Mouse (Mus musculus) forebrain, embryonic 11.5 days (tissue): ENCODE measurements around the gene Cdipt. TPM values are rescaled to one million over a fixed set of nuclear protein-coding genes. Genes with fewer than 3 reads are reported as not detected.
A peak's percentile ranks its signal among the peaks of the same experiment; 100 is the strongest.

Experiments used
- ATAC-seq: fragments of 200-750 bp; cut with Nextera tagmentation; replicated peaks from 2 replicates; pipeline ENCODE4 v1.8.0; 2017; ENCODE audit warnings: moderate TSS enrichment; ENCODE audit not compliant: low FRiP score
- DNase-seq: peaks from one replicate; pipeline ENCODE4 v3.0.0-alpha.2; 2017; ENCODE audit warnings: low spot score
- H3K27ac ChIP-seq: fragments of 300-500 bp; sonication (generic); 2 replicates; pipeline ENCODE4 v1.5.1; 2014; ENCODE audit warnings: low read depth, low read length
- H3K27me3 ChIP-seq: fragments of 300-500 bp; sonication (generic); 2 replicates; pipeline ENCODE4 v1.6.1; 2014; ENCODE audit warnings: mild to moderate bottlenecking, low read length, mixed read lengths; ENCODE audit not compliant: control insufficient read depth, insufficient read depth
- H3K36me3 ChIP-seq: fragments of 300-500 bp; sonication (generic); 2 replicates; pipeline ENCODE4 v1.6.1; 2014; ENCODE audit warnings: mild to moderate bottlenecking, low read length, moderate library complexity, mixed read lengths; ENCODE audit not compliant: control insufficient read depth, insufficient read depth
- H3K4me1 ChIP-seq: fragments of 300-500 bp; sonication (generic); replicated peaks from 2 replicates; pipeline ENCODE4 v1.6.1; 2014; ENCODE audit warnings: low read length, mixed read lengths; ENCODE audit not compliant: control insufficient read depth, insufficient read depth
- H3K4me2 ChIP-seq: fragments of 300-500 bp; sonication (generic); 2 replicates; pipeline ENCODE4 v1.6.1; 2014; ENCODE audit warnings: low read depth, mild to moderate bottlenecking, low read length, moderate library complexity, mixed read lengths; ENCODE audit not compliant: severe bottlenecking
- H3K4me3 ChIP-seq: fragments of 300-500 bp; sonication (generic); 2 replicates; pipeline ENCODE4 v1.5.1; 2014; ENCODE audit warnings: low read depth, low read length
- H3K9ac ChIP-seq: fragments of 300-500 bp; sonication (generic); 2 replicates; pipeline ENCODE4 v1.6.1; 2014; ENCODE audit warnings: low read length
- H3K9me3 ChIP-seq: fragments of 300-500 bp; sonication (generic); 2 replicates; pipeline ENCODE4 v1.6.1; 2016; ENCODE audit warnings: low read length, mixed read lengths; ENCODE audit not compliant: control insufficient read depth
- WGBS: fragments of 180-500 bp; shearing (Covaris S2); extraction: QIAGEN DNeasy Blood & Tissue Kit; methylation state at CpG from one replicate; pipeline ENCODE4 v1.1.7; 2014; 5-methylcytosine and 5-hydroxymethylcytosine counted together
- polyA plus RNA-seq: library from polyadenylated mRNA; unstranded; fragments of >200 nt; fragmentation: Nextera tagmentation; extraction: Ambion mirVana; gene quantifications from 2 replicates; pipeline ENCODE4 v1.2.1, GENCODE M21; 2014

The Cdipt gene
- polyA plus RNA-seq, 1 experiment from 2014 or later: 68.0 TPM

DNA sequence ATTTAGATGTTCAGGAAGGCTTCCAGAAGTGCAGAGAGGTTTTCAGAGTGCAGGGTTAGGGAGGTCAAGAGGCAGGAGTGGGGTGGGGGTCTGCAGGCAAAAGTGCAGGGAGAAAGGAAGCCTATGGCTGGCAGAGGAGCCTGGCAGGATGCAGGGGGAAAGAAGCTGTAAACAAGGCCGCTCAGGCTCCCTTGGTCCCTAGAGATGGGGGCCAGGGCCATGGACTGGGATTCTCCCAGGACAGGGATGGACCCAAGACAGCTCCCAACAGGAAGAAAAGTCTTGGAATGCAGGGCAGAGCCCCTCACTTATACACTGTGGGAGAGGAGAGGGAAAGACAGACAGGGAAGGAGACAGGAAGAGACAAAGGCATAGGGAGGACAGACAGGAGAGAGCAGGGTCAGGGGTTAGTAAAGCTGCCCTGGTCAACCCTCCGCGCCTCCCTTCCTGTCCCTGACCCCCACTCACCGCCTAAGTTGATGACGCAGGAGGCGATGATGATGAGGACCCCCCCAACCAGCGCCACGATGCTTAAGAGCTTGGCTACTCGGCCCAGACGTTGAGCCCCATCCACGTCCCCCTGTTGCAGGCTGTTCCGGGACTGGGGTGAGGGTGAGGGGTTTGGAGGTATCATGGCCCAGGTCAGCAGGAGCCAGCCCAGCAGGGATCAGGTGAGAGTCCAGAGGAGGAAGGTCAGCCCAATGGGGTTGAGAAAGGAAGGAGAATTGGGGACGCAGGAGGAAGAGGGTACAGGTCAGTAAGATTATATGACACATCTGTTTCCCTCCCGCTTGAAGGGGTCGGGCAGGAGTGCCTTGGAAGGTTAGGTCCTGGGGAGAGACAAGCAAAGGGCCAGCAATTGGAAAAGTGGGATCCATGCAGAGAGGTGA lies 42.9 kb downstream of the Cdipt start:
- H3K27ac ChIP-seq: peak overlapping the region; percentile 1; the same call in 1 of the 2 replicates
- WGBS: 88% methylated on average over 15 of the region's 15 CpGs
- ATAC-seq (no peak), DNase-seq (no peak)
- peaks cover 6% of the 10 kb centered on the region for H3K36me3 ChIP-seq
- H3K9me3 ChIP-seq: no peaks in the 10 kb centered on the region
- peaks cover 31% of the 10 kb centered on the region for H3K4me1 ChIP-seq
- no peaks in the 10 kb centered on the region for H3K27me3 ChIP-seq
- H3K4me2 ChIP-seq: no peak overlapping the region
- no peak overlapping the region for H3K4me3 ChIP-seq
- H3K9ac ChIP-seq: peak overlapping the region; percentile 23

- Histone ChIP-seq H3K4me2 (peak overlapping the region; percentile 81), H3K9me3 (no peaks in the 10 kb centered on the region), H3K36me3 (peaks cover 8% of the 10 kb centered on the region), H3K27me3 (no peaks in the 10 kb centered on the region), H3K9ac (peak overlapping the region; percentile 79), H3K4me3 (no peak overlapping the region), H3K27ac (no peak overlapping the region), H3K4me1 (peaks cover 39% of the 10 kb centered on the region)
- ATAC-seq (no peak), DNase-seq (no peak)
- 88% methylated on average over 14 of the region's 14 CpGs for WGBS
These were observed 43.7 kb downstream of the Cdipt start for GRCm38 (mm10) chr7:127019306-127019960.

DNA sequence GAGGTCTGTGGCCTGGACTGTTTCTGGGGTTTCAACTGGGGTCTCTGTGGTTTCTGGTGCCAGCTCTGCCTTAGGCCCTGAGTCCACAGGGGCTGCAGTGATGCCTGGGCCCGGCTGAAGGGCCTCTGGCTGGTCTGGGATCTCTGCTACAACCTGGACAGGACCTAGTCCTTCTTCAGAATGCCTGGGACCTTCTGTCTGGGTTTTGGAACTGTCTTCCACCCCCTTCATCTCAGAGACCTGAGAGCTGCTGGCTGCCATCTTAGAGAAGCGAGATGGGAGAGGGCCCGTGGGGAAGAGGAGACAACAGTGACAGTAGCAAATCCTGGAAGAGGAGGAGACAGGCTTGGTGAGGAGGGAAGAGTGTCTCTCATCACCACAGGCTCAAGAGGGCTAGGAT lies 44.3 kb downstream of the Cdipt start:
- H3K9me3 ChIP-seq: no peaks in the 10 kb centered on the region
- peaks cover 40% of the 10 kb centered on the region for H3K4me1 ChIP-seq
- H3K4me3 ChIP-seq: peak overlapping the region; percentile 45
- H3K27ac ChIP-seq: peak overlapping the region; percentile 81; the same call in 1 of the 2 replicates
- H3K4me2 ChIP-seq: peak overlapping the region; percentile 81
- WGBS: 68% methylated on average over 3 of the region's 3 CpGs
- DNase-seq (no peak), ATAC-seq (no peak)
- H3K27me3 ChIP-seq: no peaks in the 10 kb centered on the region
- H3K36me3 ChIP-seq: peaks cover 8% of the 10 kb centered on the region; the same call in 1 of the 2 replicates
- peak overlapping the region; percentile 79 for H3K9ac ChIP-seq

GRCm38 (mm10) chr7:127020491-127020890 lies 44.8 kb downstream of the Cdipt start:
- 28% methylated on average over 5 of the region's 5 CpGs for WGBS
- peak overlapping the region; percentile 81 for H3K27ac ChIP-seq
- H3K27me3 ChIP-seq: no peaks in the 10 kb centered on the region
- ATAC-seq (no peak), DNase-seq (no peak)
- no peaks in the 10 kb centered on the region for H3K9me3 ChIP-seq
- H3K9ac ChIP-seq: peak overlapping the region; percentile 79
- H3K36me3 ChIP-seq: peaks cover 8% of the 10 kb centered on the region; the same call in 1 of the 2 replicates
- peaks cover 40% of the 10 kb centered on the region for H3K4me1 ChIP-seq
- H3K4me2 ChIP-seq: peak overlapping the region; percentile 81
- peak overlapping the region; percentile 45 for H3K4me3 ChIP-seq

DNA sequence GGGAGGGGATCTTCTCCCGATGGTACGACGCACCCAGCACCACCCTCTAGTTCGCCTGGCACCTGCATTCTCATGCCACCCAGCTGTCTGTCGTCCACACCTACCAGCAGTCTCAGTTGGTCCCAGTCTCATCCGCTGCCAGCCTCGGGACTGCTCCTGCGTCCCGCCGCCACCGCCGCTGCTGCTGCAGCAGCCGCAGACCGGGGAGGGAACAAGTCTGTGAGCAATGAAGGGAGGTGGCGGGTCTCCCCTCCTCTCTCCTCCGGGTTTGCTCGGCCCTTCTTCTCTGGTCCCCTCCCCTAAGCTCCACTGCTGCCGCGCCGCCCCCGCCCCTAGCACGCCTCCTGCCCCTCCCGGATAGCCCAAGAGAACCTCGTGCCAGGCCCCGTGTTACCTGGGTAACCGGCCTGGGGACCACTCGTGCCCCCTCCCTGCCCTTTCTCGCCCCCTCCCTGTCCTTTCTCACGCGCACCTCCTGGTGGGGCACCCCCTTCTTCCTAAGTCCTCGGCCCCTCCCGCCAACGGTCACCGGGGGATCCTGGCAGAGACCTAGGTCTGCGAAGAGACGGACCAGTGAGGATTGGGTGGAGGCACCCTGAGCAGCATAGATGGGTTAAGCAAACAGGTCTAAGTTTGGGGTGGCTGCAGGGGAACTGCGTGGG lies 45.3 kb downstream of the Cdipt start, which contains the start of the genes Gm42742 and Prrt2:
Gene Gm42742, minus strand, starts transcription at position 197 of the 662 bp plus-strand sequence.
Gene Prrt2, minus strand, starts transcription at position 311 of the 662 bp plus-strand sequence.
- Histone ChIP-seq H3K4me2 (peak within 1 kb of the TSS; percentile 81), H3K4me1 (peaks cover 34% of the 10 kb centered on the region), H3K9ac (peak within 1 kb of the TSS; percentile 79), H3K27ac (peak within 1 kb of the TSS; percentile 81), H3K36me3 (peaks cover 8% of the 10 kb centered on the region; the same call in 1 of the 2 replicates), H3K27me3 (no peaks in the 10 kb centered on the region), H3K4me3 (peak within 1 kb of the TSS; percentile 45), H3K9me3 (no peaks in the 10 kb centered on the region)
- ATAC-seq: peak; percentile 8; the same call in 1 of the 2 replicates
- under 1% methylated on average over 36 of the region's 37 CpGs for WGBS
- DNase-seq: peak; percentile 87

DNA sequence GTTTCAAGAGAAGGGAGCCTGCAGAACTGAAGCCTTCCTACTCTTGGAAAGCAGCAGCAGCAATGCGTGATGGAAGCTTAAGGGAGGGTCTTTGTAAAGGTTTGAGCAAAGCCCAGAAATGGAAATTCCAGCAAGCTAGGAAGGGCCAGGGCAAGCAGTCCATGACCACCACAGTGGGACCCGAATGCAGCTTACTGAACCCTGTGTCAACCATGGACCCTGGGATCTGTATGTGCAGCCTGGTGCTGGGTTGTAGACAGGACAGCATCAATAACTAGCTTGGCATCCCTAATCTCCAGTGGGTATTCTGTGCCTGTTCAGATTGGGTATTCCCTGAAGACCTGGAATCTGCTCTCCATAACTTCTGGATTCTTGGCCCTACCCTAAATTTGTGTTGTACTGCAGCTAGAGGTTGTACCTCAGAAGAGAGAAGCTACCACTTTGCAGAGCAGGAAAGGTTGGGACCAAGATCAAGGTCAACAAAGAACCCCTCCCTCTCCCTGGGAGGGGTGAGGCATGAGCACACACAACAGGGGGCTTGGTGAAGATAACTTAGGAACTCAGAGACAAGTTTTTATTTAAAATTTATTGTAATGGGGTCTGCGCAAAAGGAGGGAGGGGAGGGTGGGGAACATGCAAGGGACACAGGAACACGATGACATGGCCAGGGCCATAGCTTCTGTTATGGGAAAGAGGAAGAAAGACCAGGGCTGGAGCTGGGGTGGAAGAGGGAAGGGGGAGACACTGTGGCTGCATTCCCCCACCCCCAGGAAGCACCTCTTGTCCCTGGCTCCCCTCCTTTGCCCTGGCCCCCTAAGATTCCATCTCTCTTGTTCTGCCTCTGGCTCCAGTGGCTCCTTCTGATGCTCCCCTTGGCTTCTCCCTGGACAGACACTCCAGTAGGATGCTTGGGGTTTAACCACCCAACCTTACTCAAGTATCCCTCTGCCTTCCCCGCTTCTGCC lies 46.1 kb downstream of the Cdipt start:
- no peaks in the 10 kb centered on the region for H3K27me3 ChIP-seq
- DNase-seq (peak; percentile 65), ATAC-seq (no peak)
- WGBS: 40% methylated on average over 5 of the region's 5 CpGs
- peaks cover 8% of the 10 kb centered on the region; the same call in 1 of the 2 replicates for H3K36me3 ChIP-seq
- peak overlapping the region; percentile 99 for H3K9ac ChIP-seq
- no peaks in the 10 kb centered on the region for H3K9me3 ChIP-seq
- peaks cover 34% of the 10 kb centered on the region for H3K4me1 ChIP-seq
- peak overlapping the region; percentile 81 for H3K27ac ChIP-seq
- H3K4me3 ChIP-seq: peak overlapping the region; percentile 45
- H3K4me2 ChIP-seq: peak overlapping the region; percentile 81

- Histone ChIP-seq H3K4me1 (peaks cover 34% of the 10 kb centered on the region), H3K4me2 (peak overlapping the region; percentile 94), H3K9me3 (no peaks in the 10 kb centered on the region), H3K27ac (peak overlapping the region; percentile 37), H3K4me3 (peak overlapping the region; percentile 82), H3K36me3 (peaks cover 8% of the 10 kb centered on the region; the same call in 1 of the 2 replicates), H3K27me3 (no peaks in the 10 kb centered on the region), H3K9ac (peak overlapping the region; percentile 99)
- WGBS: 92% methylated on average over 6 of the region's 7 CpGs
- ATAC-seq (no peak), DNase-seq (no peak)
These were observed 47.0 kb downstream of the Cdipt start for GRCm38 (mm10) chr7:127022528-127023271.
